Mouse (Mus musculus): Measurements from ENCODE around the gene Olfr1423. TPM values are rescaled to one million over a fixed set of nuclear protein-coding genes. Genes with fewer than 3 reads are reported as not detected.
"Not testable (repeated sequence)": the region's sequence is repeated elsewhere in the genome, so short reads cannot be mapped to it uniquely, and the experiment has no call there.

Olfr1423 gene
- polyA plus RNA-seq (2015; fragmentation: Nextera tagmentation; extraction: Ambion mirVana): 0.01 TPM in 1 of 2 replicates, not detected in the other

GRCm38 (mm10) chr19:12041217-12041616 lies at the start of gene Olfr1423:
Gene Olfr1423 (minus strand): TSS chr19:12041317.
- H3K36me3 ChIP-seq (replicated peaks): no peaks in the 10 kb centered on the region
- 43% methylated on average over 2 of the region's 2 CpGs for WGBS (ENCODE audit: insufficient replicate concordance)
- H3K9me3 ChIP-seq (replicated peaks): no peaks in the 10 kb centered on the region
- no peaks in the 10 kb centered on the region for H3K4me1 ChIP-seq (replicated peaks)
- H3K4me3 ChIP-seq (replicated peaks): no peak within 1 kb of the TSS
- no peak within 1 kb of the TSS for H3K9ac ChIP-seq
- H3K4me2 ChIP-seq: no peak within 1 kb of the TSS
- H3K27me3 ChIP-seq: no peaks in the 10 kb centered on the region
- H3K27ac ChIP-seq (replicated peaks): no peak within 1 kb of the TSS
- no peak for ATAC-seq (ENCODE audit: insufficient read depth)

GRCm38 (mm10) chr19:12077631-12078030 lies 36.5 kb upstream of the Olfr1423 start, which contains the start of gene Olfr1425:
Gene Olfr1425 (minus strand): TSS chr19:12077731.
- 60% methylated on average over 4 of the region's 4 CpGs for WGBS (ENCODE audit: insufficient replicate concordance)

GRCm38 (mm10) chr19:12069546-12069945 lies 28.4 kb upstream of the Olfr1423 start:
- WGBS (ENCODE audit: insufficient replicate concordance): 44% methylated on average over 1 of the region's 1 CpGs
- not testable (repeated sequence) for H3K9me3 ChIP-seq (replicated peaks); H3K4me3 ChIP-seq (replicated peaks); H3K9ac ChIP-seq; ATAC-seq (ENCODE audit: insufficient read depth); H3K36me3 ChIP-seq (replicated peaks); H3K4me1 ChIP-seq (replicated peaks); H3K4me2 ChIP-seq; H3K27ac ChIP-seq (replicated peaks); H3K27me3 ChIP-seq

More at GRCm38 (mm10) chr19:12077631-12078030, 36.5 kb upstream of the Olfr1423 start, which contains the start of gene Olfr1425:
- not testable (repeated sequence) for H3K27ac ChIP-seq (replicated peaks); H3K4me3 ChIP-seq (replicated peaks); H3K9ac ChIP-seq; H3K36me3 ChIP-seq (replicated peaks); H3K27me3 ChIP-seq; ATAC-seq (ENCODE audit: insufficient read depth); H3K9me3 ChIP-seq (replicated peaks); H3K4me2 ChIP-seq; H3K4me1 ChIP-seq (replicated peaks)

- not testable (repeated sequence) for H3K4me1 ChIP-seq (replicated peaks); H3K27ac ChIP-seq (replicated peaks); H3K4me3 ChIP-seq (replicated peaks); H3K27me3 ChIP-seq; H3K9me3 ChIP-seq (replicated peaks); H3K4me2 ChIP-seq; H3K9ac ChIP-seq; ATAC-seq (ENCODE audit: insufficient read depth); H3K36me3 ChIP-seq (replicated peaks)
- WGBS (ENCODE audit: insufficient replicate concordance): 26% methylated on average over 1 of the region's 1 CpGs
Observed at GRCm38 (mm10) chr19:12067806-12068205, 26.7 kb upstream of the Olfr1423 start.

GRCm38 (mm10) chr19:12062582-12062981 lies 21.5 kb upstream of the Olfr1423 start, which contains the start of gene Olfr1424:
Gene Olfr1424 (minus strand): TSS chr19:12062682.
- 70% methylated on average over 1 of the region's 1 CpGs for WGBS (ENCODE audit: insufficient replicate concordance)
- H3K9ac ChIP-seq; H3K36me3 ChIP-seq (replicated peaks); H3K9me3 ChIP-seq (replicated peaks); H3K4me1 ChIP-seq (replicated peaks); H3K27me3 ChIP-seq; ATAC-seq (ENCODE audit: insufficient read depth); H3K27ac ChIP-seq (replicated peaks); H3K4me3 ChIP-seq (replicated peaks); H3K4me2 ChIP-seq: not testable (repeated sequence)

- no peak overlapping the region for H3K27ac ChIP-seq (replicated peaks)
- no peaks in the 10 kb centered on the region for H3K36me3 ChIP-seq (replicated peaks)
- no peak overlapping the region for H3K4me2 ChIP-seq
- H3K9me3 ChIP-seq (replicated peaks): no peaks in the 10 kb centered on the region
- H3K4me3 ChIP-seq (replicated peaks): no peak overlapping the region
- no peak overlapping the region for H3K9ac ChIP-seq
- ATAC-seq (ENCODE audit: insufficient read depth): no peak
- WGBS (ENCODE audit: insufficient replicate concordance): 74% methylated on average over 5 of the region's 5 CpGs
- no peaks in the 10 kb centered on the region for H3K4me1 ChIP-seq (replicated peaks)
- H3K27me3 ChIP-seq: no peaks in the 10 kb centered on the region
Observed at GRCm38 (mm10) chr19:12043163-12043562, 2.0 kb upstream of the Olfr1423 start.

- H3K27me3 ChIP-seq: no peaks in the 10 kb centered on the region
- H3K9ac ChIP-seq: no peak overlapping the region
- H3K4me3 ChIP-seq (replicated peaks): no peak overlapping the region
- H3K4me2 ChIP-seq: no peak overlapping the region
- no peak for ATAC-seq (ENCODE audit: insufficient read depth)
- no peak overlapping the region for H3K27ac ChIP-seq (replicated peaks)
- no peaks in the 10 kb centered on the region for H3K4me1 ChIP-seq (replicated peaks)
- H3K36me3 ChIP-seq (replicated peaks): no peaks in the 10 kb centered on the region
- no peaks in the 10 kb centered on the region for H3K9me3 ChIP-seq (replicated peaks)
Observed at GRCm38 (mm10) chr19:12037727-12038126, 3.4 kb downstream of the Olfr1423 start.

GRCm38 (mm10) chr19:12026606-12027005 lies 14.5 kb downstream of the Olfr1423 start:
- H3K4me2 ChIP-seq: no peak overlapping the region
- H3K9ac ChIP-seq: no peak overlapping the region
- ATAC-seq (ENCODE audit: insufficient read depth): no peak
- H3K4me1 ChIP-seq (replicated peaks): no peaks in the 10 kb centered on the region
- no peaks in the 10 kb centered on the region for H3K27me3 ChIP-seq
- no peaks in the 10 kb centered on the region for H3K9me3 ChIP-seq (replicated peaks)
- no peak overlapping the region for H3K27ac ChIP-seq (replicated peaks)
- WGBS (ENCODE audit: insufficient replicate concordance): 13% methylated on average over 2 of the region's 2 CpGs
- H3K36me3 ChIP-seq (replicated peaks): no peaks in the 10 kb centered on the region
- no peak overlapping the region for H3K4me3 ChIP-seq (replicated peaks)

- 29% methylated on average over 3 of the region's 3 CpGs for WGBS (ENCODE audit: insufficient replicate concordance)
Observed at GRCm38 (mm10) chr19:12025333-12025732, 15.8 kb downstream of the Olfr1423 start.

GRCm38 (mm10) chr19:12024149-12024548 lies 17.0 kb downstream of the Olfr1423 start:
- Histone ChIP-seq H3K36me3 (replicated peaks) (no peaks in the 10 kb centered on the region), H3K4me1 (replicated peaks) (no peaks in the 10 kb centered on the region), H3K27me3 (no peaks in the 10 kb centered on the region), H3K4me3 (replicated peaks) (no peak overlapping the region), H3K4me2 (no peak overlapping the region), H3K27ac (replicated peaks) (no peak overlapping the region), H3K9ac (no peak overlapping the region), H3K9me3 (replicated peaks) (no peaks in the 10 kb centered on the region)
- WGBS (ENCODE audit: insufficient replicate concordance): 31% methylated on average over 4 of the region's 4 CpGs
- ATAC-seq (ENCODE audit: insufficient read depth): no peak

More at GRCm38 (mm10) chr19:12025333-12025732, 15.8 kb downstream of the Olfr1423 start:
- H3K9me3 ChIP-seq (replicated peaks): no peaks in the 10 kb centered on the region
- no peak overlapping the region for H3K4me3 ChIP-seq (replicated peaks)
- no peak overlapping the region for H3K4me2 ChIP-seq
- no peak for ATAC-seq (ENCODE audit: insufficient read depth)
- H3K9ac ChIP-seq: no peak overlapping the region
- no peaks in the 10 kb centered on the region for H3K36me3 ChIP-seq (replicated peaks)
- H3K27me3 ChIP-seq: no peaks in the 10 kb centered on the region
- H3K27ac ChIP-seq (replicated peaks): no peak overlapping the region
- no peaks in the 10 kb centered on the region for H3K4me1 ChIP-seq (replicated peaks)

GRCm38 (mm10) chr19:12016192-12016591 lies 24.9 kb downstream of the Olfr1423 start:
- Histone ChIP-seq H3K9me3 (replicated peaks) (no peaks in the 10 kb centered on the region), H3K4me1 (replicated peaks) (peaks cover 10% of the 10 kb centered on the region), H3K4me3 (replicated peaks) (no peak overlapping the region), H3K36me3 (replicated peaks) (no peaks in the 10 kb centered on the region), H3K27me3 (no peaks in the 10 kb centered on the region), H3K4me2 (no peak overlapping the region), H3K9ac (no peak overlapping the region), H3K27ac (replicated peaks) (no peak overlapping the region)
- WGBS (ENCODE audit: insufficient replicate concordance): 83% methylated on average over 4 of the region's 4 CpGs
- ATAC-seq (ENCODE audit: insufficient read depth): no peak

- no peaks in the 10 kb centered on the region for H3K27me3 ChIP-seq
- H3K9ac ChIP-seq: no peak overlapping the region
- no peak overlapping the region for H3K4me3 ChIP-seq (replicated peaks)
- no peak overlapping the region for H3K4me2 ChIP-seq
- no peak overlapping the region for H3K27ac ChIP-seq (replicated peaks)
- 67% methylated on average over 8 of the region's 8 CpGs for WGBS (ENCODE audit: insufficient replicate concordance)
- ATAC-seq (ENCODE audit: insufficient read depth): no peak
- H3K4me1 ChIP-seq (replicated peaks): peaks cover 11% of the 10 kb centered on the region
- no peaks in the 10 kb centered on the region for H3K36me3 ChIP-seq (replicated peaks)
- no peaks in the 10 kb centered on the region for H3K9me3 ChIP-seq (replicated peaks)
Observed at GRCm38 (mm10) chr19:12015708-12016107, 25.4 kb downstream of the Olfr1423 start.
